Mouse (Mus musculus) embryo, embryonic 9.5 days (tissue): ENCODE results near the gene Irgm2.
A peak's percentile ranks its signal among the peaks of the same experiment; 100 is the strongest.
"Not testable (repeated sequence)": the region's sequence is repeated elsewhere in the genome, so short reads cannot be mapped to it uniquely, and the experiment has no call there.

Source experiments
- DNase-seq: peaks from one replicate; pipeline ENCODE4 v3.0.0-alpha.2; 2017; ENCODE audit errors: extremely low spot score

Gene Irgm2

GRCm38 (mm10) chr11:58199229-58200037 lies at the start of gene Irgm2, which contains the start of gene Igtp:
TSS of gene Irgm2 (plus strand) at chr11:58199618.
TSS of gene Igtp (plus strand) at chr11:58199556.
- peak; percentile 46 for DNase-seq

- no peak for DNase-seq
Measured at GRCm38 (mm10) chr11:58155458-58155857, 44.0 kb upstream of the Irgm2 start.

- no peak for DNase-seq
Measured at GRCm38 (mm10) chr11:58156871-58157270, 42.5 kb upstream of the Irgm2 start.

GRCm38 (mm10) chr11:58165072-58165471 lies 34.3 kb upstream of the Irgm2 start:
- no peak for DNase-seq

GRCm38 (mm10) chr11:58167822-58168166 lies 31.6 kb upstream of the Irgm2 start:
- DNase-seq, result no peak

GRCm38 (mm10) chr11:58168167-58168915 lies 31.1 kb upstream of the Irgm2 start, which contains the start of gene Gemin5:
TSS of gene Gemin5 (minus strand) at chr11:58168539.
- peak; percentile 90 for DNase-seq

GRCm38 (mm10) chr11:58169666-58170065 lies 29.8 kb upstream of the Irgm2 start:
- DNase-seq, result no peak

- DNase-seq, result peak; percentile 95
Measured at GRCm38 (mm10) chr11:58171459-58172091, 27.8 kb upstream of the Irgm2 start, which contains the start of gene Mrpl22. TSS of gene Mrpl22 (plus strand) at chr11:58171661.

- peak; percentile 75 for DNase-seq
Measured at GRCm38 (mm10) chr11:58179563-58179962, 19.9 kb upstream of the Irgm2 start.

GRCm38 (mm10) chr11:58179986-58180385 lies 19.4 kb upstream of the Irgm2 start:
- DNase-seq, result not testable (repeated sequence)

- DNase-seq, result no peak
Measured at GRCm38 (mm10) chr11:58180756-58181155, 18.7 kb upstream of the Irgm2 start.

- no peak for DNase-seq
Measured at GRCm38 (mm10) chr11:58183579-58183978, 15.8 kb upstream of the Irgm2 start.

GRCm38 (mm10) chr11:58189675-58190074 lies 9.7 kb upstream of the Irgm2 start:
- no peak for DNase-seq

GRCm38 (mm10) chr11:58193326-58193725 lies 6.1 kb upstream of the Irgm2 start:
- no peak for DNase-seq

- DNase-seq, result peak; percentile 35
Measured at GRCm38 (mm10) chr11:58193860-58194520, 5.4 kb upstream of the Irgm2 start.

- DNase-seq, result no peak
Measured at GRCm38 (mm10) chr11:58198663-58199062, 755 bp upstream of the Irgm2 start.

GRCm38 (mm10) chr11:58200226-58200625 lies 808 bp downstream of the Irgm2 start:
- no peak for DNase-seq

- DNase-seq, result no peak
Measured at GRCm38 (mm10) chr11:58201052-58201451, 1.6 kb downstream of the Irgm2 start.

GRCm38 (mm10) chr11:58210321-58210886 lies 11.0 kb downstream of the Irgm2 start:
- no peak for DNase-seq

GRCm38 (mm10) chr11:58211062-58211681 lies 11.8 kb downstream of the Irgm2 start:
- DNase-seq, result peak; percentile 12

- DNase-seq, result no peak
Measured at GRCm38 (mm10) chr11:58211682-58212067, 12.3 kb downstream of the Irgm2 start.
